Mouse (Mus musculus): ENCODE data around the gene Fbxw9. TPM values are rescaled to one million over a fixed set of nuclear protein-coding genes. Genes with fewer than 3 reads are reported as not detected.

Gene Fbxw9
- total RNA-seq (2021), result 10 to 100 TPM; 12.6 to 13.0 TPM

- intact Hi-C loops (cut with DNase I), result no loop called here
- peak; percentile 93 to 95 for DNase-seq
Observed at GRCm38 (mm10) chr8:85059879-85060616, at the start of gene Fbxw9. Fbxw9 (plus strand) TSS chr8:85060055.

GRCm38 (mm10) chr8:85011242-85011641 lies 48.6 kb upstream of the Fbxw9 start:
- intact Hi-C loops (cut with DNase I), result no loop called here
- no peak for DNase-seq

- intact Hi-C loops (cut with DNase I), result loop anchor here (1.0 kb wide), 1 partner anchor 19 kb away; no protein-coding TSS in a partner anchor
- peak; percentile 56 to 68 for DNase-seq
Observed at GRCm38 (mm10) chr8:85013230-85013840, 46.5 kb upstream of the Fbxw9 start.

GRCm38 (mm10) chr8:85014431-85014830 lies 45.4 kb upstream of the Fbxw9 start, which contains the start of gene Best2:
Best2 (minus strand) TSS chr8:85014531.
- intact Hi-C loops (cut with DNase I), result no loop called here
- DNase-seq, result no peak

- DNase-seq, result no peak
- intact Hi-C loops (cut with DNase I), result no loop called here
Observed at GRCm38 (mm10) chr8:85016724-85017123, 43.1 kb upstream of the Fbxw9 start.

GRCm38 (mm10) chr8:85017209-85017608 lies 42.6 kb upstream of the Fbxw9 start:
- no peak for DNase-seq
- intact Hi-C loops (cut with DNase I), result no loop called here

- no peak for DNase-seq
- intact Hi-C loops (cut with DNase I), result no loop called here
Observed at GRCm38 (mm10) chr8:85021514-85022055, 38.3 kb upstream of the Fbxw9 start.

- no peak for DNase-seq
- intact Hi-C loops (cut with DNase I), result loop anchor here (2.0 kb wide), 1 partner anchor 49 kb away; no protein-coding TSS in a partner anchor
Observed at GRCm38 (mm10) chr8:85023846-85024245, 36.0 kb upstream of the Fbxw9 start.

- intact Hi-C loops (cut with DNase I), result loop anchor here (2.0 kb wide), 1 partner anchor 51 kb away; no protein-coding TSS in a partner anchor
- peak; percentile 89 to 90 for DNase-seq
Observed at GRCm38 (mm10) chr8:85025098-85025932, 34.5 kb upstream of the Fbxw9 start, which contains the start of gene Asna1. Asna1 (minus strand) TSS chr8:85025281.

- DNase-seq, result peak; percentile 98 to 99
- intact Hi-C loops (cut with DNase I), result loop anchor here (1.0 kb wide), 1 partner anchor 9 kb away; the partner anchor contains the start of gene Tnpo2
Observed at GRCm38 (mm10) chr8:85026670-85027515, 33.0 kb upstream of the Fbxw9 start, which contains the start of gene Trir. Trir (plus strand) TSS chr8:85026823.

GRCm38 (mm10) chr8:85027516-85027855 lies 32.4 kb upstream of the Fbxw9 start:
- intact Hi-C loops (cut with DNase I), result loop anchor here (1.0 kb wide), 1 partner anchor 9 kb away; the partner anchor contains the start of gene Tnpo2
- DNase-seq, result peak in 1 of 2 experiments; percentile 23

GRCm38 (mm10) chr8:85027922-85028321 lies 31.9 kb upstream of the Fbxw9 start:
- intact Hi-C loops (cut with DNase I), result loop anchor here (1.0 kb wide), 1 partner anchor 8 kb away; the partner anchor contains the start of gene Tnpo2
- no peak for DNase-seq

GRCm38 (mm10) chr8:85029271-85029670 lies 30.6 kb upstream of the Fbxw9 start:
- no peak for DNase-seq
- intact Hi-C loops (cut with DNase I), result no loop called here

- intact Hi-C loops (cut with DNase I), result no loop called here
- no peak for DNase-seq
Observed at GRCm38 (mm10) chr8:85032622-85033311, 27.1 kb upstream of the Fbxw9 start.

GRCm38 (mm10) chr8:85033867-85034266 lies 26.0 kb upstream of the Fbxw9 start:
- no peak for DNase-seq
- intact Hi-C loops (cut with DNase I), result no loop called here

GRCm38 (mm10) chr8:85034764-85035163 lies 25.1 kb upstream of the Fbxw9 start:
- intact Hi-C loops (cut with DNase I), result no loop called here
- DNase-seq, result peak; percentile 71 to 80

GRCm38 (mm10) chr8:85035165-85035727 lies 24.6 kb upstream of the Fbxw9 start:
- no peak for DNase-seq
- intact Hi-C loops (cut with DNase I), result no loop called here

GRCm38 (mm10) chr8:85035728-85036310 lies 24.0 kb upstream of the Fbxw9 start:
- intact Hi-C loops (cut with DNase I), result loop anchor here (1.0 kb wide), 1 partner anchor 9 kb away; no protein-coding TSS in a partner anchor
- peak; percentile 32 to 55 for DNase-seq
